Comparison of ENCODE assay signal across 8 mouse cellular contexts in the genomic region with DNA sequence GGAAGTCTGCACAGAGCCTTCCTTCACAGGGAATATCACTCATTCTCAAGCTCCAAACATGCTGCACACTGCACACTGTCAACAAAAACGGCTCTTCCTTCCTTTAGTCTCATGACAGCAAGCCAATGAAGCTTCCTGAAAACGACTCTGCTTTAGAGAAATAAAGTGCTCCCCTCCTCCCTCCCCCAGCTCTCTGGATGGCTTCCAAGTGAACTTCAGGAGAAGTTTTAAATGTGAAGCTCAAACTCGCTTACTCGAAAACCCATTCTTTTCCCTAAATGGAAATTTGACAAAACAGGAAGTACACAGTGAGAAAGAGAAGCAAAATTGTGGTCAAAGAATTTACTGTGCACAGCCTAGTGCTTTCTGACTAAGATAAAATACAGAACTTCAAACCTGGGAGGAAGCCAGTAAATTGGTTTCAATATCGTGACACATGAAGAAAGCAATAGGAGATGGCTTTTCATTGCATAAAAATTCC. TPM values are rescaled to one million over a fixed set of nuclear protein-coding genes. Genes with fewer than 3 reads are reported as not detected.
A peak's percentile ranks its signal among the peaks of the same experiment; 100 is the strongest.
DNase-seq lines count a peak whose midpoint lies in the region; ATAC-seq and TF ChIP-seq lines count a peak whose summit lies in the region.

No protein-coding gene starts in this region.

- peaks cover 30% of the 10 kb centered on the region for H3K36me3 ChIP-seq in forebrain, postnatal 0 days (ENCODE audit: insufficient read depth)
- peaks cover 12% of the 10 kb centered on the region for H3K36me3 ChIP-seq in forebrain, embryonic 16.5 days (ENCODE audit: control insufficient read depth, insufficient read depth)
- H3K36me3 ChIP-seq in megakaryocyte, embryonic 14.5 days (replicated peaks; ENCODE audit: low read length): peaks cover 64% of the 10 kb centered on the region
- peaks cover 46% of the 10 kb centered on the region for H3K36me3 ChIP-seq in forebrain, embryonic 15.5 days

- ATAC-seq in forebrain, postnatal 0 days: no peak
- ATAC-seq in forebrain, embryonic 16.5 days: no peak
- ATAC-seq in granulocyte monocyte progenitor cell, adult 5-6 weeks (replicated peaks; ENCODE audit: poor library complexity, severe bottlenecking): peak; percentile 86
- ATAC-seq in forebrain, embryonic 15.5 days (replicated peaks): no peak

- WGBS in forebrain, postnatal 0 days: 29% methylated on average over 5 of the region's 5 CpGs
- 27% methylated on average over 5 of the region's 5 CpGs for WGBS in forebrain, embryonic 16.5 days
- WGBS in forebrain, embryonic 15.5 days: 36% methylated on average over 5 of the region's 5 CpGs

- no peaks in the 10 kb centered on the region for H3K9me3 ChIP-seq in forebrain, postnatal 0 days (ENCODE audit: low read length)
- no peaks in the 10 kb centered on the region for H3K9me3 ChIP-seq in forebrain, embryonic 16.5 days (ENCODE audit: control insufficient read depth, low read length)
- H3K9me3 ChIP-seq in megakaryocyte, embryonic 14.5 days: no peaks in the 10 kb centered on the region
- H3K9me3 ChIP-seq in forebrain, embryonic 15.5 days: no peaks in the 10 kb centered on the region

- peak; percentile 15 for DNase-seq in forebrain, postnatal 0 days
- DNase-seq in CD4-positive, CD25-positive, alpha-beta regulatory T cell, adult 2 months (ENCODE audit: low read depth, low spot score): peak; percentile 58
- peak; percentile 84 for DNase-seq in kidney, postnatal 14 days
- DNase-seq in embryo, embryonic 9.5 days (ENCODE audit: extremely low spot score): no peak

- H3K9ac ChIP-seq in forebrain, postnatal 0 days: no peak overlapping the region
- no peak overlapping the region for H3K9ac ChIP-seq in forebrain, embryonic 16.5 days (replicated peaks; ENCODE audit: low read depth, low read length)
- H3K9ac ChIP-seq in forebrain, embryonic 15.5 days (replicated peaks): no peak overlapping the region

- no peak overlapping the region for H3K4me2 ChIP-seq in forebrain, postnatal 0 days (ENCODE audit: low read depth)
- no peak overlapping the region for H3K4me2 ChIP-seq in forebrain, embryonic 16.5 days (ENCODE audit: low read length)
- no peak overlapping the region for H3K4me2 ChIP-seq in forebrain, embryonic 15.5 days (replicated peaks)

- peak overlapping the region; percentile 22; the same call in 1 of the 2 replicates for H3K27ac ChIP-seq in forebrain, postnatal 0 days (ENCODE audit: low read depth, low read length)
- no peak overlapping the region for H3K27ac ChIP-seq in forebrain, embryonic 16.5 days (ENCODE audit: low read length)
- no peak overlapping the region for H3K27ac ChIP-seq in forebrain, embryonic 15.5 days (replicated peaks)

- H3K4me1 ChIP-seq in forebrain, postnatal 0 days (ENCODE audit: insufficient read depth): no peaks in the 10 kb centered on the region
- peaks cover 2% of the 10 kb centered on the region; the same call in 1 of the 2 replicates for H3K4me1 ChIP-seq in forebrain, embryonic 16.5 days (replicated peaks; ENCODE audit: control insufficient read depth, insufficient read depth, low read length)
- H3K4me1 ChIP-seq in megakaryocyte, embryonic 14.5 days: peaks cover 50% of the 10 kb centered on the region
- H3K4me1 ChIP-seq in forebrain, embryonic 15.5 days: no peaks in the 10 kb centered on the region

- no peak for TF ChIP-seq CTCF in forebrain, postnatal 0 days (IDR thresholded peaks at IDR 0.05; ENCODE audit: low read depth)

- no peaks in the 10 kb centered on the region for H3K27me3 ChIP-seq in forebrain, postnatal 0 days (ENCODE audit: insufficient read depth, low read length)
- no peaks in the 10 kb centered on the region for H3K27me3 ChIP-seq in forebrain, embryonic 16.5 days (replicated peaks; ENCODE audit: control insufficient read depth, insufficient read depth, low read length)
- no peaks in the 10 kb centered on the region for H3K27me3 ChIP-seq in megakaryocyte, embryonic 14.5 days (replicated peaks)
- no peaks in the 10 kb centered on the region for H3K27me3 ChIP-seq in forebrain, embryonic 15.5 days

- no peak overlapping the region for H3K4me3 ChIP-seq in forebrain, postnatal 0 days (ENCODE audit: low read depth, low read length)
- H3K4me3 ChIP-seq in forebrain, embryonic 16.5 days (replicated peaks; ENCODE audit: low read length): no peak overlapping the region
- H3K4me3 ChIP-seq in megakaryocyte, embryonic 14.5 days (replicated peaks): peak overlapping the region; percentile 89
- no peak overlapping the region for H3K4me3 ChIP-seq in forebrain, embryonic 15.5 days

RNA-seq across cellular contexts. Expression of gene Arid4a, which starts 16.3 kb away (rescaled TPM):
- total RNA-seq in forebrain, postnatal 0 days (2014; rRNA removed): 15.6 and 17.9 TPM in 2 replicates
- 27.4 and 38.2 TPM in 2 replicates for polyA plus RNA-seq in forebrain, postnatal 0 days (2015; fragmentation: Nextera tagmentation; extraction: Ambion mirVana)
- 51.2 and 52.1 TPM in 2 replicates for polyA plus RNA-seq in forebrain, embryonic 16.5 days (2015; fragmentation: Nextera tagmentation; extraction: Ambion mirVana)
- 23.8 and 26.9 TPM in 2 replicates for total RNA-seq in granulocyte monocyte progenitor cell, adult 5-6 weeks (2014; fragmentation: Nextera tagmentation)
- 43.3 and 46.0 TPM in 2 replicates for total RNA-seq in granulocyte monocyte progenitor cell, adult 5-6 weeks (2017)
- polyA plus RNA-seq in megakaryocyte, embryonic 14.5 days (2012; ENCODE audit: insufficient read depth, low replicate concordance): 1.4 and 10.2 TPM in 2 replicates
- 50.3 and 57.1 TPM in 2 replicates for polyA plus RNA-seq in forebrain, embryonic 15.5 days (2015; fragmentation: Nextera tagmentation; extraction: Ambion mirVana)

RNA-seq across cellular contexts. Expression of gene Psma3, which starts 25.0 kb away (rescaled TPM):
- 207 and 225 TPM in 2 replicates for total RNA-seq in forebrain, postnatal 0 days (2014; rRNA removed)
- 605 and 698 TPM in 2 replicates for polyA plus RNA-seq in forebrain, postnatal 0 days (2015; fragmentation: Nextera tagmentation; extraction: Ambion mirVana)
- 575 and 587 TPM in 2 replicates for polyA plus RNA-seq in forebrain, embryonic 16.5 days (2015; fragmentation: Nextera tagmentation; extraction: Ambion mirVana)
- total RNA-seq in granulocyte monocyte progenitor cell, adult 5-6 weeks (2014; fragmentation: Nextera tagmentation): 400 and 405 TPM in 2 replicates
- total RNA-seq in granulocyte monocyte progenitor cell, adult 5-6 weeks (2017): 401 and 460 TPM in 2 replicates
- 6.6 and 16.5 TPM in 2 replicates for polyA plus RNA-seq in megakaryocyte, embryonic 14.5 days (2012; ENCODE audit: insufficient read depth, low replicate concordance)
- polyA plus RNA-seq in forebrain, embryonic 15.5 days (2015; fragmentation: Nextera tagmentation; extraction: Ambion mirVana): 550 and 556 TPM in 2 replicates

Comparison
In these comparisons a context has a peak if more than half of its experiments do, and no peak if none do; other contexts are left out.
1. RNA of gene Psma3, which starts 25.0 kb away (polyA plus RNA-seq): 605 to 698 TPM in forebrain, postnatal 0 days, 575 to 587 TPM in forebrain, embryonic 16.5 days and 550 to 556 TPM in forebrain, embryonic 15.5 days; 6.6 to 16.5 TPM in megakaryocyte, embryonic 14.5 days; every median in the first group is over 10 times any median in the second.